Mouse (Mus musculus): ENCODE measurements around the gene Ciita. TPM values are rescaled to one million over a fixed set of nuclear protein-coding genes. Genes with fewer than 3 reads are reported as not detected.

Gene Ciita
- total and polyA plus RNA-seq, 3 experiments: 0.11 TPM; not detected in 2

DNA sequence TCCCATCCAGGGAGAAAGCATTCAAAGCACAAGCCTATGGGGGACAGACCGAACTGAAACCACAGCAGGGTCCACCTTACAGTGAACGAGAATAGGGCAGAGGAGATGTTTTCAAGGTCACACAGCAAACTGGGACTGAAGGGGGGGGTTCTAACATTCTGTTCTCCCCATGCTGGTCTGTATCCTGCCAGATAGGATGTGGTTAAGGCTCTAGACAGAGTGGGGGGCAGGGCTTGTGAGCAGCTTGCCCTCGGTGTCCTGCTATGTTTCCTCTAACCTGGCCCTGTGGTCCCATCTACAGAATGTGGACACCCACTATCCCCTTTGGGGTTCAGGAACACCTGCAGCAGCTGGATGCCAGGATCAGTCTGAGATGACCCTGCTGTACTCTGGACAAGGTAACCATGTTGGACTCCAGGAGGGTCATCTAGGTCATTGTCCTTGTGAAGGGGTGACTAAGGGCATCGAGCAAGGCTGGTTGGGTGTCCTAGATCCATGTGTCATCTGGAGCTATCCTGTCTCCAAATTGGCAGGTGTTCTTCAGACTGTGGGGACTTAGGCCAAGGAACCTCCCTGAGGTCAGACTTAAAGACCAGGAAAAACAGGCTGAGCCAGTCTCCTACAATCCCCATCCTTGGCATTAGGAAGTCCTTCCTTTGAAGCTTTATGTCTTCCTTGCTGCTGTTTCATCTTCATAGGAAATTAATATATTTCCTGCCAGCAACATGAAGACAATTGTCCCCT, 45.2 kb downstream of the Ciita start:
- DNase-seq (ENCODE audit: low spot score): no peak
- ATAC-seq (ENCODE audit: extremely low read depth, insufficient number of reproducible peaks, low FRiP score, poor library complexity, severe bottlenecking): no peak
- Histone ChIP-seq H3K27me3 (ENCODE audit: insufficient read depth, low read length) (peaks cover 23% of the 10 kb centered on the region), H3K36me3 (replicated peaks) (peaks cover 3% of the 10 kb centered on the region), H3K4me1 (ENCODE audit: insufficient read depth, low read depth, low read length) (peaks cover 13% of the 10 kb centered on the region), H3K9me3 (replicated peaks) (no peaks in the 10 kb centered on the region), H3K4me3 (ENCODE audit: low read depth, low read length) (no peak overlapping the region)
- TF ChIP-seq CTCF (IDR thresholded peaks at IDR 0.05; ENCODE audit: low read depth, low read length): no peak
- no peak for TF ChIP-seq TAL1 (conservative IDR thresholded peaks at IDR 0.05; ENCODE audit: low read depth, low read length)
- TF ChIP-seq GATA1 (IDR thresholded peaks at IDR 0.05; ENCODE audit: borderline replicate concordance, low read length): no peak
- TF ChIP-seq GATA2 (IDR thresholded peaks at IDR 0.05; ENCODE audit: borderline replicate concordance, low read depth, low read length): no peak
- no peak for TF ChIP-seq POLR2AphosphoS5 (IDR thresholded peaks at IDR 0.05; ENCODE audit: insufficient replicate concordance, low read depth, low read length)

DNA sequence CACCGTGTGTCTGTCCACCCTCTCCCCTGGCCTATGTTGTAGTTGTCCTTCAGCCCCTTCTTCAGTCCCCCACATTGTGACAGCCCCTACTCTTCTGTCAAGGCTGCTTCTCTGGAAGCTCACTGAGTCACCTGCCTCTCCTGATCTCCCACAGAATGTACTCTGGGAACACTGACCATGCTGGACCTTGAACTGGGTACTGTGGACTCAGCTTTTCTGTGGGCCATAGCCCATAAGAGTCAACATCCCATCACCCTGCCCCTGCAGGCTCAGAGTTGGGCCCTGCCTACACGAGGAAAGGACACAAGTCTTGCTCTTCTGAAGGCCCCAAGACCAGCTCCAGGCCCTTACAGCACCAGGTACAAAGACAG, 45.7 kb downstream of the Ciita start:
- DNase-seq (ENCODE audit: low spot score): no peak

DNA sequence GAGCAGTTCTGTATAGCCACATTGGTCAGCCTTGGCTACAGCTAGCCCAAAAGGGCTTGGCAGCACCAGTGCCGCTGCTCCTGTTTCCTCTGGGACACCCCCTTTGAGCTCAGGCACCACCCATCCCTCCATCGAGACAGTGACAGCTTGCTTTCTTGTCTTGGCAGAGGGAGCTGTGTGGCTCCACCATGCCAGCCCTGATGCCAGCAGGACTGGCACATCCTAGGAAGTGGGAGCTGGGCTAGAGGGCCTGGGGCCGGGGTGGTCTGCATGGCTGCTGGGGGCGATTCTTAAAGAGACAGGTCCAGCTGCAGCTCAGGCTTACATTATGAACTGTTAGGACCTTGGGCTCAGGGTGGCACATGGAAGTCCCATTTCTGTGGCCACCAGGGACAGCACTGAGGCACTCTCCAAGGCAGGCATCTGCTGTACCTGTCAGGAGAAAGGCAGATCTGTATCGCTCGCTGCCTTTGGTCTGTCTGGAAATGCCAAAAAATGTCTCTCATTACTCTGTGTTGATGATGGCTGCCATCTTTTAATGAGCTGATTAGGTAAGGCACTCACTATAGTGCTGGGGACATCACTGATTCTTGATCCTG, 47.3 kb downstream of the Ciita start:
- ATAC-seq (ENCODE audit: extremely low read depth, insufficient number of reproducible peaks, low FRiP score, poor library complexity, severe bottlenecking) (no peak), DNase-seq (ENCODE audit: low spot score) (no peak)
- peaks cover 13% of the 10 kb centered on the region for H3K4me1 ChIP-seq (ENCODE audit: insufficient read depth, low read depth, low read length)
- H3K36me3 ChIP-seq (replicated peaks): peaks cover 20% of the 10 kb centered on the region
- H3K27me3 ChIP-seq (ENCODE audit: insufficient read depth, low read length): peaks cover 20% of the 10 kb centered on the region
- no peaks in the 10 kb centered on the region for H3K9me3 ChIP-seq (replicated peaks)
- TF ChIP-seq GATA2 (IDR thresholded peaks at IDR 0.05; ENCODE audit: borderline replicate concordance, low read depth, low read length): no peak
- no peak for TF ChIP-seq CTCF (IDR thresholded peaks at IDR 0.05; ENCODE audit: low read depth, low read length)
- TF ChIP-seq TAL1 (conservative IDR thresholded peaks at IDR 0.05; ENCODE audit: low read depth, low read length): no peak
- no peak for TF ChIP-seq GATA1 (IDR thresholded peaks at IDR 0.05; ENCODE audit: borderline replicate concordance, low read length)
- TF ChIP-seq POLR2AphosphoS5 (IDR thresholded peaks at IDR 0.05; ENCODE audit: insufficient replicate concordance, low read depth, low read length): no peak
- H3K4me3 ChIP-seq (ENCODE audit: low read depth, low read length): no peak overlapping the region

More for the DNA sequence above, 45.7 kb downstream of the Ciita start:
- H3K27me3 ChIP-seq (ENCODE audit: insufficient read depth, low read length): peaks cover 23% of the 10 kb centered on the region
- H3K9me3 ChIP-seq (replicated peaks): no peaks in the 10 kb centered on the region
- peaks cover 8% of the 10 kb centered on the region for H3K36me3 ChIP-seq (replicated peaks)
- no peak for ATAC-seq (ENCODE audit: extremely low read depth, insufficient number of reproducible peaks, low FRiP score, poor library complexity, severe bottlenecking)
- no peak overlapping the region for H3K4me3 ChIP-seq (ENCODE audit: low read depth, low read length)
- no peak for TF ChIP-seq TAL1 (conservative IDR thresholded peaks at IDR 0.05; ENCODE audit: low read depth, low read length)
- no peak for TF ChIP-seq GATA1 (IDR thresholded peaks at IDR 0.05; ENCODE audit: borderline replicate concordance, low read length)
- TF ChIP-seq GATA2 (IDR thresholded peaks at IDR 0.05; ENCODE audit: borderline replicate concordance, low read depth, low read length): no peak
- TF ChIP-seq CTCF (IDR thresholded peaks at IDR 0.05; ENCODE audit: low read depth, low read length): no peak
- no peak for TF ChIP-seq POLR2AphosphoS5 (IDR thresholded peaks at IDR 0.05; ENCODE audit: insufficient replicate concordance, low read depth, low read length)
- peaks cover 13% of the 10 kb centered on the region for H3K4me1 ChIP-seq (ENCODE audit: insufficient read depth, low read depth, low read length)

DNA sequence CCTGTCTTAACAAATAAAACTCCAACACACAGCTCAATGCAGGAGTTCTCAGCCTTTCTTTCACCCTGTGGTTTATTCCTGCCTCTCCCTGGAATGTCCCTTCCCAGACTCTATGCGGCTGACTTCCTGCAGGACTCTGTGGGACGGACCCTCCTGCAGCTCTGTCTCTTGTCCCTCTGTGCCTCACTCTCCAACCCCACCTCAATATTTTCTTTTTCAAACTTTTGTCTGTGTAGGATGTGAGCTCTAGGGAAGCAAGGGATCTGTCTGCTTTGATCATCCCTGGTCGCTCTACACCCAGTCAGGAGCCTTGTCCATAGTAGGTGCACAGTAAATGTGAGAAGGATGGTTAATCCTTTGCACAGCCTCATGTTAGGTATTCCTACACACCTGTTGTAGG, 48.5 kb downstream of the Ciita start:
- H3K27me3 ChIP-seq (ENCODE audit: insufficient read depth, low read length): peaks cover 20% of the 10 kb centered on the region
- no peaks in the 10 kb centered on the region for H3K9me3 ChIP-seq (replicated peaks)
- DNase-seq (ENCODE audit: low spot score): no peak
- no peak for ATAC-seq (ENCODE audit: extremely low read depth, insufficient number of reproducible peaks, low FRiP score, poor library complexity, severe bottlenecking)
- TF ChIP-seq POLR2AphosphoS5 (IDR thresholded peaks at IDR 0.05; ENCODE audit: insufficient replicate concordance, low read depth, low read length) (no peak), GATA2 (IDR thresholded peaks at IDR 0.05; ENCODE audit: borderline replicate concordance, low read depth, low read length) (no peak), GATA1 (IDR thresholded peaks at IDR 0.05; ENCODE audit: borderline replicate concordance, low read length) (no peak), CTCF (IDR thresholded peaks at IDR 0.05; ENCODE audit: low read depth, low read length) (no peak), TAL1 (conservative IDR thresholded peaks at IDR 0.05; ENCODE audit: low read depth, low read length) (no peak)
- no peak overlapping the region for H3K4me3 ChIP-seq (ENCODE audit: low read depth, low read length)
- H3K4me1 ChIP-seq (ENCODE audit: insufficient read depth, low read depth, low read length): peaks cover 13% of the 10 kb centered on the region
- peaks cover 30% of the 10 kb centered on the region for H3K36me3 ChIP-seq (replicated peaks)

DNA sequence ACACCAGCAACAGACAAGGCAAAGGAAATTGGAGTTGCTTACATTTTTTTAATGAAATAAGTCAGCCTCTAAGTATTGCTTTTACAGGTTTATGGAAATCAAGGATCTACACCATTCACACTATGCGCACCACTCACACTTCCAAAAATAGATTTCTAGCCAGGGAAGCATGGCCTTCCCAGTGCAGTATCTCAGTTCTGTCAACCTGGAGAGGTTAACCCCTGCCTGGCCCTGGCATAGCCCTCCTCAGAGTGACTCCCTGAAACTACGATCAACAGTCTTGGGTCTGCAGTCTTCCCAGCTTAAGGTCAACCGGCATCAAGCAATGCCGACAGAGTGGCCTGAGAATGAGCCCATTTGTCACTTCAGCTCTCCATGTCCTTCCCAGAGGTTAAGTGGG, 50.3 kb downstream of the Ciita start:
- Histone ChIP-seq H3K4me3 (ENCODE audit: low read depth, low read length) (no peak overlapping the region), H3K9me3 (replicated peaks) (no peaks in the 10 kb centered on the region), H3K4me1 (ENCODE audit: insufficient read depth, low read depth, low read length) (peaks cover 6% of the 10 kb centered on the region), H3K36me3 (replicated peaks) (peaks cover 36% of the 10 kb centered on the region), H3K27me3 (ENCODE audit: insufficient read depth, low read length) (peaks cover 17% of the 10 kb centered on the region)
- DNase-seq (ENCODE audit: low spot score) (no peak), ATAC-seq (ENCODE audit: extremely low read depth, insufficient number of reproducible peaks, low FRiP score, poor library complexity, severe bottlenecking) (no peak)
- TF ChIP-seq CTCF (IDR thresholded peaks at IDR 0.05; ENCODE audit: low read depth, low read length): no peak

DNA sequence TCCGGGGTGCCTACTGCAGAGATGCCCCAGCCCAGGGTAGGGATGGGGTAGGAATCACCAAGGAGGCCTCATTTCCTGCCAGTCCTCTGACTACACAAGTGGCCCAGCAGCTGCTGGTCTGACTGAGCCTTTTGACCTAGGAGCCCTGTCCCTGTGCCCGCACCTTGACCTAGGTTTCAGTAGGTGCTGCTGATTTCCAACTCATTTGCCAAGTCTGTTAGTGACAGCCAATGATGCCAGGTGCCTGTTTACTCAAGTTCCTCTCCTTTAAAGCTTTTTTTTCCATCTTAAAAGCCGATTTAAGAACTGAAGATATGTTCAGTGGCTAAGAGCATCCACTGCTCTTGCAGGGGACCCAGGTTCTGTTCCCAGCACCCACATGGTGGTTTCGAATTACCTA, 53.9 kb downstream of the Ciita start:
- DNase-seq (ENCODE audit: low spot score) (no peak), ATAC-seq (ENCODE audit: extremely low read depth, insufficient number of reproducible peaks, low FRiP score, poor library complexity, severe bottlenecking) (no peak)
- H3K4me3 ChIP-seq (ENCODE audit: low read depth, low read length): no peak overlapping the region
- H3K9me3 ChIP-seq (replicated peaks): no peaks in the 10 kb centered on the region
- H3K27me3 ChIP-seq (ENCODE audit: insufficient read depth, low read length): no peaks in the 10 kb centered on the region
- no peaks in the 10 kb centered on the region for H3K4me1 ChIP-seq (ENCODE audit: insufficient read depth, low read depth, low read length)
- TF ChIP-seq GATA2 (IDR thresholded peaks at IDR 0.05; ENCODE audit: borderline replicate concordance, low read depth, low read length) (no peak), CTCF (IDR thresholded peaks at IDR 0.05; ENCODE audit: low read depth, low read length) (no peak), TAL1 (conservative IDR thresholded peaks at IDR 0.05; ENCODE audit: low read depth, low read length) (no peak), POLR2AphosphoS5 (IDR thresholded peaks at IDR 0.05; ENCODE audit: insufficient replicate concordance, low read depth, low read length) (no peak), GATA1 (IDR thresholded peaks at IDR 0.05; ENCODE audit: borderline replicate concordance, low read length) (no peak)
- peaks cover 61% of the 10 kb centered on the region for H3K36me3 ChIP-seq (replicated peaks)
